Mouse (Mus musculus): ENCODE measurements around the gene Snx1.

DNA sequence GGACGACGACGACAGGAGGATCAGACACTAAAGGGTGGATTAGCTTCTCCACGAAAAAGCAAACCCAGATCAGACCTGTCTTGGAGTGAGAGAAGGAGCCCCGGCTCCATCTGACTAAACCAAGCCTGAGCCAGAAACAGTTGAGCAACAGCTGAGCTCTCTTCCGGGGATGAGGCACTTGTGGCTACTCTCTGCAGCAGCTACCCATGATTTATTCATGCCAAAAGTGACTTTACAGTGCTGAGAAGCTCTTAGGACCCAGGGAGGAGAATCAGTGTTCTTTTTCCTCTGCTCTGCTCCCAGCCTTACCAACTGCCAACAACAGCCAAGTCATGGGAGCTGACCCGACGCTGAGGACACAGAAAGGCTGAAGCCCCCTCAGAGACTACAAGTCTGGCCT is 9.5 kb downstream of the Snx1 start:
- TF ChIP-seq CTCF (IDR thresholded peaks at IDR 0.05; ENCODE audit: insufficient read depth, low read length) (no peak), POLR2A (IDR thresholded peaks at IDR 0.05; ENCODE audit: borderline replicate concordance, extremely low read depth, low read depth, low read length) (no peak)

All from lung, adult 2 months (tissue).